In genomic region chr8:84837149-84837911, GRCm38 (mm10) we compare ENCODE assay signal across 9 mouse cellular contexts. TPM values are rescaled to one million over a fixed set of nuclear protein-coding genes. Genes with fewer than 3 reads are reported as not detected.
DNase-seq lines count a peak whose midpoint lies in the region; ATAC-seq lines count a peak whose summit lies in the region.
"Had no signal": no experiment of that assay in that cellular context is flagged by ENCODE, and none has a peak within 500 bp of the region (broad histone marks: within the 10 kb centered on the region; RNA-seq: fewer than 3 reads in every experiment).

No protein-coding gene starts in this region.

- 59% methylated on average over 8 of the region's 8 CpGs for WGBS in forebrain, embryonic 10.5 days
- 81% methylated on average over 8 of the region's 8 CpGs for WGBS in forebrain, embryonic 14.5 days
- WGBS in midbrain, embryonic 11.5 days, result 69% methylated on average over 8 of the region's 8 CpGs
- 71% methylated on average over 8 of the region's 8 CpGs for WGBS in midbrain, embryonic 15.5 days
- 30% methylated on average over 8 of the region's 8 CpGs for WGBS in embryonic facial prominence, embryonic 14.5 days
- 64% methylated on average over 8 of the region's 8 CpGs for WGBS in neural tube, embryonic 14.5 days

- DNase-seq in forebrain, embryonic 10.5 days (ENCODE audit: extremely low spot score, low spot score), result no peak
- no peak for DNase-seq in forebrain, embryonic 14.5 days (ENCODE audit: low spot score)
- peak; percentile 75 for DNase-seq in midbrain, embryonic 11.5 days (ENCODE audit: low spot score, missing footprints)
- DNase-seq in embryonic facial prominence, embryonic 14.5 days (ENCODE audit: low spot score), result peak; percentile 83
- no peak for DNase-seq in right cerebral cortex, postnatal 36 days (ENCODE audit: low spot score in 2 of 2)

- H3K27me3 ChIP-seq in forebrain, embryonic 10.5 days (ENCODE audit: poor library complexity, severe bottlenecking), result no peaks in the 10 kb centered on the region
- no peaks in the 10 kb centered on the region for H3K27me3 ChIP-seq in forebrain, embryonic 14.5 days (replicated peaks; ENCODE audit: control insufficient read depth, insufficient read depth, low read length)
- no peaks in the 10 kb centered on the region for H3K27me3 ChIP-seq in midbrain, embryonic 11.5 days (ENCODE audit: control insufficient read depth, insufficient read depth, low read length)
- H3K27me3 ChIP-seq in midbrain, embryonic 15.5 days (replicated peaks), result no peaks in the 10 kb centered on the region
- no peaks in the 10 kb centered on the region for H3K27me3 ChIP-seq in embryonic facial prominence, embryonic 14.5 days (replicated peaks; ENCODE audit: control insufficient read depth, insufficient read depth, low read length)
- no peaks in the 10 kb centered on the region for H3K27me3 ChIP-seq in neural tube, embryonic 14.5 days (ENCODE audit: control insufficient read depth, insufficient read depth, low read length)

- H3K9ac ChIP-seq in forebrain, embryonic 14.5 days (ENCODE audit: low read length), result no peak overlapping the region
- H3K9ac ChIP-seq in midbrain, embryonic 11.5 days (ENCODE audit: low read length), result no peak overlapping the region
- H3K9ac ChIP-seq in midbrain, embryonic 15.5 days, result no peak overlapping the region
- H3K9ac ChIP-seq in embryonic facial prominence, embryonic 14.5 days (ENCODE audit: low read depth, low read length), result peak overlapping the region; percentile 30
- no peak overlapping the region for H3K9ac ChIP-seq in neural tube, embryonic 14.5 days (replicated peaks; ENCODE audit: low read depth, low read length)

- 0 out of 2 replicates have a peak overlapping the region, but pooled peaks have one; percentile 5 for H3K4me3 ChIP-seq in forebrain, embryonic 10.5 days
- H3K4me3 ChIP-seq in forebrain, embryonic 14.5 days (ENCODE audit: low read depth, low read length), result no peak overlapping the region
- no peak overlapping the region for H3K4me3 ChIP-seq in midbrain, embryonic 11.5 days (ENCODE audit: low read depth, low read length)
- H3K4me3 ChIP-seq in midbrain, embryonic 15.5 days, result no peak overlapping the region
- no peak overlapping the region for H3K4me3 ChIP-seq in embryonic facial prominence, embryonic 14.5 days (ENCODE audit: low read depth, low read length)
- no peak overlapping the region for H3K4me3 ChIP-seq in neural tube, embryonic 14.5 days (ENCODE audit: low read depth, low read length)

- peaks cover 73% of the 10 kb centered on the region for H3K36me3 ChIP-seq in forebrain, embryonic 10.5 days (replicated peaks)
- H3K36me3 ChIP-seq in forebrain, embryonic 14.5 days (ENCODE audit: control insufficient read depth, insufficient read depth, low read length), result peaks cover 64% of the 10 kb centered on the region
- H3K36me3 ChIP-seq in midbrain, embryonic 11.5 days (ENCODE audit: control insufficient read depth, insufficient read depth, low read length), result peaks cover 33% of the 10 kb centered on the region
- peaks cover 49% of the 10 kb centered on the region for H3K36me3 ChIP-seq in midbrain, embryonic 15.5 days (replicated peaks)
- H3K36me3 ChIP-seq in embryonic facial prominence, embryonic 14.5 days (ENCODE audit: control insufficient read depth, insufficient read depth, low read length), result peaks cover 74% of the 10 kb centered on the region
- H3K36me3 ChIP-seq in neural tube, embryonic 14.5 days (ENCODE audit: control insufficient read depth, insufficient read depth, low read length), result peaks cover 53% of the 10 kb centered on the region

- no peak for ATAC-seq in forebrain, embryonic 14.5 days
- no peak for ATAC-seq in midbrain, embryonic 11.5 days (ENCODE audit: low FRiP score)
- no peak for ATAC-seq in midbrain, embryonic 15.5 days (replicated peaks)
- peak; percentile 31 for ATAC-seq in embryonic facial prominence, embryonic 14.5 days (ENCODE audit: low read depth)
- no peak for ATAC-seq in neural tube, embryonic 14.5 days (ENCODE audit: low read depth)
- no peak for ATAC-seq in megakaryocyte-erythroid progenitor cell, adult 5-6 weeks (replicated peaks; ENCODE audit: low FRiP score, low TSS enrichment, poor library complexity, severe bottlenecking)
- ATAC-seq: midbrain, embryonic 16.5 days had no signal

- H3K4me2 ChIP-seq in forebrain, embryonic 14.5 days (ENCODE audit: low read length), result no peak overlapping the region
- no peak overlapping the region for H3K4me2 ChIP-seq in midbrain, embryonic 11.5 days
- H3K4me2 ChIP-seq in midbrain, embryonic 15.5 days, result no peak overlapping the region
- H3K4me2 ChIP-seq in embryonic facial prominence, embryonic 14.5 days (ENCODE audit: low read depth, low read length), result no peak overlapping the region
- no peak overlapping the region for H3K4me2 ChIP-seq in neural tube, embryonic 14.5 days (ENCODE audit: low read depth, low read length)

- H3K4me1 ChIP-seq in forebrain, embryonic 10.5 days, result peaks cover 64% of the 10 kb centered on the region
- peaks cover 26% of the 10 kb centered on the region for H3K4me1 ChIP-seq in forebrain, embryonic 14.5 days (ENCODE audit: control insufficient read depth, insufficient read depth, low read length)
- H3K4me1 ChIP-seq in midbrain, embryonic 11.5 days (ENCODE audit: control insufficient read depth, insufficient read depth, low read length), result peaks cover 15% of the 10 kb centered on the region
- peaks cover 26% of the 10 kb centered on the region for H3K4me1 ChIP-seq in midbrain, embryonic 15.5 days
- H3K4me1 ChIP-seq in embryonic facial prominence, embryonic 14.5 days (ENCODE audit: control insufficient read depth, insufficient read depth, low read length), result peaks cover 17% of the 10 kb centered on the region
- H3K4me1 ChIP-seq in neural tube, embryonic 14.5 days (ENCODE audit: control insufficient read depth, insufficient read depth, low read length), result peaks cover 20% of the 10 kb centered on the region

- H3K27ac ChIP-seq in forebrain, embryonic 10.5 days, result no peak overlapping the region
- H3K27ac ChIP-seq in forebrain, embryonic 14.5 days (ENCODE audit: low read depth, low read length), result no peak overlapping the region
- H3K27ac ChIP-seq in midbrain, embryonic 11.5 days (ENCODE audit: low read depth, low read length), result no peak overlapping the region
- H3K27ac ChIP-seq in midbrain, embryonic 15.5 days, result no peak overlapping the region
- H3K27ac ChIP-seq in embryonic facial prominence, embryonic 14.5 days (replicated peaks; ENCODE audit: low read depth, low read length), result peak overlapping the region; percentile 55; the same call in 1 of the 2 replicates
- 0 out of 2 replicates have a peak overlapping the region, but pooled peaks have one; percentile 28 for H3K27ac ChIP-seq in neural tube, embryonic 14.5 days (ENCODE audit: low read depth, low read length)

- H3K9me3 ChIP-seq in forebrain, embryonic 10.5 days, result no peaks in the 10 kb centered on the region
- no peaks in the 10 kb centered on the region for H3K9me3 ChIP-seq in forebrain, embryonic 14.5 days (replicated peaks; ENCODE audit: control insufficient read depth, low read length)
- no peaks in the 10 kb centered on the region for H3K9me3 ChIP-seq in midbrain, embryonic 11.5 days (ENCODE audit: control insufficient read depth, low read length)
- H3K9me3 ChIP-seq in midbrain, embryonic 15.5 days, result no peaks in the 10 kb centered on the region
- H3K9me3 ChIP-seq in embryonic facial prominence, embryonic 14.5 days (ENCODE audit: control insufficient read depth, low read length), result no peaks in the 10 kb centered on the region
- H3K9me3 ChIP-seq in neural tube, embryonic 14.5 days (ENCODE audit: control insufficient read depth, low read length), result no peaks in the 10 kb centered on the region

RNA-seq across cellular contexts. Expression of gene Rad23a, which starts 3.1 kb away (rescaled TPM):
- 130 and 137 TPM in 2 replicates for polyA plus RNA-seq in forebrain, embryonic 10.5 days (2016; fragmentation: Nextera tagmentation; extraction: Ambion mirVana)
- 87.3 and 88.1 TPM in 2 replicates for polyA plus RNA-seq in forebrain, embryonic 14.5 days (2014; fragmentation: Nextera tagmentation; extraction: Ambion mirVana)
- polyA plus RNA-seq in midbrain, embryonic 11.5 days (2014; fragmentation: Nextera tagmentation; extraction: Ambion mirVana), result 87.7 and 100 TPM in 2 replicates
- 88.2 and 91.7 TPM in 2 replicates for polyA plus RNA-seq in midbrain, embryonic 15.5 days (2015; fragmentation: Nextera tagmentation; extraction: Ambion mirVana)
- 109 and 111 TPM in 2 replicates for polyA plus RNA-seq in embryonic facial prominence, embryonic 14.5 days (2014; fragmentation: Nextera tagmentation; extraction: Ambion mirVana)
- polyA plus RNA-seq in neural tube, embryonic 14.5 days (2014; fragmentation: Nextera tagmentation; extraction: Ambion mirVana), result 69.4 and 78.1 TPM in 2 replicates
- total RNA-seq in megakaryocyte-erythroid progenitor cell, adult 5-6 weeks (2014; fragmentation: Nextera tagmentation), result 94.8 and 151 TPM in 2 replicates
- total RNA-seq in megakaryocyte-erythroid progenitor cell, adult 5-6 weeks (2017), result 38.4 and 43.7 TPM in 2 replicates

RNA-seq across cellular contexts. Expression of gene Gadd45gip1, which starts 6.0 kb away (rescaled TPM):
- polyA plus RNA-seq in forebrain, embryonic 10.5 days (2016; fragmentation: Nextera tagmentation; extraction: Ambion mirVana), result 49.1 and 49.6 TPM in 2 replicates
- 35.2 and 41.3 TPM in 2 replicates for polyA plus RNA-seq in forebrain, embryonic 14.5 days (2014; fragmentation: Nextera tagmentation; extraction: Ambion mirVana)
- 37.3 and 37.8 TPM in 2 replicates for polyA plus RNA-seq in midbrain, embryonic 11.5 days (2014; fragmentation: Nextera tagmentation; extraction: Ambion mirVana)
- polyA plus RNA-seq in midbrain, embryonic 15.5 days (2015; fragmentation: Nextera tagmentation; extraction: Ambion mirVana), result 35.5 and 36.1 TPM in 2 replicates
- polyA plus RNA-seq in embryonic facial prominence, embryonic 14.5 days (2014; fragmentation: Nextera tagmentation; extraction: Ambion mirVana), result 41.3 and 41.5 TPM in 2 replicates
- 33.1 and 39.8 TPM in 2 replicates for polyA plus RNA-seq in neural tube, embryonic 14.5 days (2014; fragmentation: Nextera tagmentation; extraction: Ambion mirVana)
- 28.3 and 31.1 TPM in 2 replicates for total RNA-seq in megakaryocyte-erythroid progenitor cell, adult 5-6 weeks (2014; fragmentation: Nextera tagmentation)
- total RNA-seq in megakaryocyte-erythroid progenitor cell, adult 5-6 weeks (2017), result 53.1 and 61.8 TPM in 2 replicates

RNA-seq across cellular contexts. Expression of gene Calr, which starts 9.4 kb away (rescaled TPM):
- polyA plus RNA-seq in forebrain, embryonic 10.5 days (2016; fragmentation: Nextera tagmentation; extraction: Ambion mirVana), result 735 and 764 TPM in 2 replicates
- polyA plus RNA-seq in forebrain, embryonic 14.5 days (2014; fragmentation: Nextera tagmentation; extraction: Ambion mirVana), result 514 and 606 TPM in 2 replicates
- polyA plus RNA-seq in midbrain, embryonic 11.5 days (2014; fragmentation: Nextera tagmentation; extraction: Ambion mirVana), result 708 and 747 TPM in 2 replicates
- 669 and 673 TPM in 2 replicates for polyA plus RNA-seq in midbrain, embryonic 15.5 days (2015; fragmentation: Nextera tagmentation; extraction: Ambion mirVana)
- 805 and 891 TPM in 2 replicates for polyA plus RNA-seq in embryonic facial prominence, embryonic 14.5 days (2014; fragmentation: Nextera tagmentation; extraction: Ambion mirVana)
- polyA plus RNA-seq in neural tube, embryonic 14.5 days (2014; fragmentation: Nextera tagmentation; extraction: Ambion mirVana), result 615 and 623 TPM in 2 replicates
- 286 and 320 TPM in 2 replicates for total RNA-seq in megakaryocyte-erythroid progenitor cell, adult 5-6 weeks (2014; fragmentation: Nextera tagmentation)
- total RNA-seq in megakaryocyte-erythroid progenitor cell, adult 5-6 weeks (2017), result 1,361 and 1,527 TPM in 2 replicates

RNA-seq across cellular contexts. Expression of gene Dand5, which starts 14.7 kb away (rescaled TPM):
- 2.9 and 3.5 TPM in 2 replicates for polyA plus RNA-seq in forebrain, embryonic 10.5 days (2016; fragmentation: Nextera tagmentation; extraction: Ambion mirVana)
- polyA plus RNA-seq in forebrain, embryonic 14.5 days (2014; fragmentation: Nextera tagmentation; extraction: Ambion mirVana), result 8.6 and 9.4 TPM in 2 replicates
- 3.9 and 4.6 TPM in 2 replicates for polyA plus RNA-seq in midbrain, embryonic 11.5 days (2014; fragmentation: Nextera tagmentation; extraction: Ambion mirVana)
- 12.3 and 13.4 TPM in 2 replicates for polyA plus RNA-seq in midbrain, embryonic 15.5 days (2015; fragmentation: Nextera tagmentation; extraction: Ambion mirVana)
- 5.8 and 6.8 TPM in 2 replicates for polyA plus RNA-seq in embryonic facial prominence, embryonic 14.5 days (2014; fragmentation: Nextera tagmentation; extraction: Ambion mirVana)
- 12.3 and 16.9 TPM in 2 replicates for polyA plus RNA-seq in neural tube, embryonic 14.5 days (2014; fragmentation: Nextera tagmentation; extraction: Ambion mirVana)
- 4.7 TPM in 2 replicates for total RNA-seq in megakaryocyte-erythroid progenitor cell, adult 5-6 weeks (2014; fragmentation: Nextera tagmentation)
- 3.5 and 3.7 TPM in 2 replicates for total RNA-seq in megakaryocyte-erythroid progenitor cell, adult 5-6 weeks (2017)

RNA-seq across cellular contexts. Expression of gene Farsa, which starts 19.5 kb away (rescaled TPM):
- 143 and 144 TPM in 2 replicates for polyA plus RNA-seq in forebrain, embryonic 10.5 days (2016; fragmentation: Nextera tagmentation; extraction: Ambion mirVana)
- 92.3 and 102 TPM in 2 replicates for polyA plus RNA-seq in forebrain, embryonic 14.5 days (2014; fragmentation: Nextera tagmentation; extraction: Ambion mirVana)
- 77.4 and 84.4 TPM in 2 replicates for polyA plus RNA-seq in midbrain, embryonic 11.5 days (2014; fragmentation: Nextera tagmentation; extraction: Ambion mirVana)
- polyA plus RNA-seq in midbrain, embryonic 15.5 days (2015; fragmentation: Nextera tagmentation; extraction: Ambion mirVana), result 126 and 127 TPM in 2 replicates
- 67.1 and 76.5 TPM in 2 replicates for polyA plus RNA-seq in embryonic facial prominence, embryonic 14.5 days (2014; fragmentation: Nextera tagmentation; extraction: Ambion mirVana)
- 90.9 and 98.2 TPM in 2 replicates for polyA plus RNA-seq in neural tube, embryonic 14.5 days (2014; fragmentation: Nextera tagmentation; extraction: Ambion mirVana)
- 101 and 104 TPM in 2 replicates for total RNA-seq in megakaryocyte-erythroid progenitor cell, adult 5-6 weeks (2014; fragmentation: Nextera tagmentation)
- total RNA-seq in megakaryocyte-erythroid progenitor cell, adult 5-6 weeks (2017), result 151 and 153 TPM in 2 replicates

Comparison
In these comparisons a context has a peak if more than half of its experiments do, and no peak if none do; other contexts are left out.
1. DNase-seq: peak in midbrain, embryonic 11.5 days (single experiment) and embryonic facial prominence, embryonic 14.5 days (single experiment); none in forebrain, embryonic 10.5 days (single experiment), forebrain, embryonic 14.5 days (single experiment) and right cerebral cortex, postnatal 36 days (0 of 2).
2. H3K27ac ChIP-seq: peak in embryonic facial prominence, embryonic 14.5 days (single experiment) and neural tube, embryonic 14.5 days (single experiment); none in forebrain, embryonic 10.5 days (single experiment), forebrain, embryonic 14.5 days (single experiment), midbrain, embryonic 11.5 days (single experiment) and midbrain, embryonic 15.5 days (single experiment).